Mouse (Mus musculus) kidney, postnatal 10 days (tissue): Measurements from ENCODE around the gene Rpain.
A peak's percentile ranks its signal among the peaks of the same experiment; 100 is the strongest.

ENCODE experiments used
- DNase-seq: peaks from one replicate; pipeline ENCODE4 v3.0.0; 2021; ENCODE audit warnings: mixed read lengths

Gene Rpain

GRCm38 (mm10) chr11:70969821-70970559 lies at the start of gene Rpain, which contains the start of gene Nup88:
Gene Rpain (plus strand): TSS chr11:70970213.
Gene Nup88 (minus strand): TSS chr11:70969973.
- DNase-seq: peak; percentile 95

GRCm38 (mm10) chr11:70931461-70931860 lies 38.6 kb upstream of the Rpain start:
- DNase-seq: no peak

- no peak for DNase-seq
Observed at GRCm38 (mm10) chr11:70935316-70935715, 34.7 kb upstream of the Rpain start.

- DNase-seq: no peak
Observed at GRCm38 (mm10) chr11:70942596-70942995, 27.4 kb upstream of the Rpain start.

- DNase-seq: no peak
Observed at GRCm38 (mm10) chr11:70943651-70944050, 26.4 kb upstream of the Rpain start.

- DNase-seq: no peak
Observed at GRCm38 (mm10) chr11:70944935-70945817, 24.8 kb upstream of the Rpain start.

DNA sequence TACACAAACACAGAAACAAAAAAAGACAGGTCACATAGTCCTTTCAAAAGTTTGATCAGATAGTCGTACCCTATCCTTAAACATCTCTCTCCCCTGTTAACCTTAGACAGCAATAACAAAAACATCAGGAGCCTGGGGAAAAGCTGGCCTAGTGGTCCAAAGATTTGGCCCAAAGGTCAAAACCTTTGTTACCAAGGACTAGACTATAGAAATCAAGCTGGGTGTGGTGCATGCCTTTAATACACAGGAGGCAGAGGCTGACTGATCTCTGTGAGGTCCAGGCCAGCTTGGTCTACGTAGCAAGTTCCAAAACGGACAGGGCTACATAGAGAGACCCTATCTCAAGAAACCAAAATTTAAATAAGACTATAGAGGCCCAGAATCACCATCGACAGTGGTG lies 15.3 kb upstream of the Rpain start:
- DNase-seq: no peak

DNA sequence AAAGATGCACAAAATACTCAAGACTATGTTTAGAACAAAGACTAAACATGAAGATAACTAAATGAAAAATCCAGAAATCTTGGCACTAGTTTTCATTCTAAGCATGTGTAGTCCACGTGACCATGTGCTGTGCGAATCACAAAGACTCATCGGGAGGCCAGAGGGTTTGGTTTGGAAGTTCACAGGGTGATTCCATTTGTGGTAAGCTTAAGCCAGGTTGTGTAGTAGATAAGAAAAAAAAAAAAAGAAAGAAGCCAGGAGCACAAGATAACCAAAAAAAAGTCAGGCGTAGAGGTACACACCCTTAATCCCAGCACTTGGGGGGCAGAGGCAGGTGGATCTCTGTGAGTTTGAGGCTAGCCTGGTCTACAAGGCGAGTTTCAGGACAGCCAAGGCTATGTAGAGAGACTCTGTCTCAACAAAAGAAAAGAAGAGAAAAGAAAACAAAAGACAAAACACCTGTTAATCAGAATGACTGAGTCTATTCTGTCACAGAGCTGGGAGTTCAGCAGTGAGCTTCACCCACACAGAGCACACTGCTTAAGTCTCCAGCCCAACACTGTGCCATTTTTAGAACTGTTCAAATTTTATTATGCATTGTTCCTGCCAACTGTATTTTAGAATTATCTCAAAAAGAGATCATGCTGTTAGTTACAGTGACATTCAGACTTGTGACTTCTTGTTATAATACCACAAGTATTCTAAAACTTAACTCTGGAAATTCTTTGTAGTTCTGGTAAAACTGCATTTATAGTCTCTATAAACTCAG lies 9.0 kb upstream of the Rpain start:
- no peak for DNase-seq

- DNase-seq: no peak
Observed at GRCm38 (mm10) chr11:70964222-70964907, 5.6 kb upstream of the Rpain start.

DNA sequence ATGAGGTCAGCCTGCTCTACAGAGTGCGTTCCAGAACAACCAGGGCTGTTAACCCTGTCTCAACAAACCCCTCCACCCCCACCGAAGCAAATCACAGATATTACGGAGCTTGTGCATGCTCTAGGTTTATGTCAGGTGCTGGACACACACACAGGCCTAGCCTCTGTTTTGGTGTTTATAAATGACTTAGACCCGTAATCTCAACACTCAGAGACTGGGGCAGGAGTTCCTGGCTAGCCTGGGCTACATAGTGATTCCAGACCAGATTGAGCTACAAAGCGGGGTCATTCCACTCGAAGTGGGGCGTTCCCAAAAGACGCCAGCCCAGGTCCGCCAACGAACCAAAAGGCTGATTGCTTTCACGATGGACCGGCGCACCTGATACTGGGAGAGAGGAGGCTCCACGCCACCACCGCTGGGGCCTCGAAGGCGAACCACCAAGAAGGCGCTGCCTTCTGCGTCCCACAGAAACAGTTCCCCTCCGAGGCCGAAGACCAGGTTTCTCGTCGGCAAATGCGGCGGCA lies 680 bp upstream of the Rpain start:
- no peak for DNase-seq

- no peak for DNase-seq
Observed at GRCm38 (mm10) chr11:70970560-70971540, 837 bp downstream of the Rpain start.

- no peak for DNase-seq
Observed at GRCm38 (mm10) chr11:70972586-70972985, 2.6 kb downstream of the Rpain start.

DNA sequence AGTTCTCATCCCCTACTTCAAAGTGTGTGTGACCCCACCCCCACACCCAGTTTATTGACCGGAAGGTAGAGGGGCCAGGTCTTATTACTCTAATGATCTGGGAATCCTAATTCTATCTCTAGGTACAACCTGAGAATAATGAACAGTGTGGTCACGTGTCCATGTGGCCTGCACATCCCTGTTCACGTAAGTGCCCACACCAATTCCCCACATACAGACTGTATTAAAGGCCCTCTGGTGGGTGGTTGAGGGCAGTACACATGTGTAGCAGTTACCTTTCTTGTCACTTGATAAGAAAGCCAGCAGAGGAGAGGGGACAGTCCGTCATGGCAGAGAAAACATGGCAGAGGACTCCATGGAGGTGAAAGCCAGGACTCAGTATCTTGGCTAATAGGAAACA lies 3.9 kb downstream of the Rpain start:
- no peak for DNase-seq

- DNase-seq: no peak
Observed at GRCm38 (mm10) chr11:70975193-70975592, 5.2 kb downstream of the Rpain start.

DNA sequence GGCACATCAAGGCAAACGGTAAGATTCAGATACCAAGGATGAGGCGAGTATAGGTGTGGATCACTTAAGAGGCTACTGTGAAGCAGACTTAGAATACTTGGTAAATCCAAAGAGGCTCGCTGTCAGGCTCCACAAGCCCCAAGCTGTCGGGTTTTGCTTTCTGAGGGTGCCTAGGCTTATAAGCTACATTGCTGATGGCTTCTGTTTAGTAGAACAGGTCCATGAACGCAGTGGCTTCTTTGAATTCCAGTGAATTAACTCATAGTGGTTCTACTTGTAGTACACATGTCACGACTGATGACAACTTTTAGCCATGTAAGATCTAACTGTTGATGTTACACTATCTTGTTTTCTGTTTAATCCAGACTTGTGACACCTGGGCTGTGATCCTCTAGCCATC lies 7.3 kb downstream of the Rpain start:
- no peak for DNase-seq

- DNase-seq: no peak
Observed at GRCm38 (mm10) chr11:70980232-70980631, 10.2 kb downstream of the Rpain start.

DNA sequence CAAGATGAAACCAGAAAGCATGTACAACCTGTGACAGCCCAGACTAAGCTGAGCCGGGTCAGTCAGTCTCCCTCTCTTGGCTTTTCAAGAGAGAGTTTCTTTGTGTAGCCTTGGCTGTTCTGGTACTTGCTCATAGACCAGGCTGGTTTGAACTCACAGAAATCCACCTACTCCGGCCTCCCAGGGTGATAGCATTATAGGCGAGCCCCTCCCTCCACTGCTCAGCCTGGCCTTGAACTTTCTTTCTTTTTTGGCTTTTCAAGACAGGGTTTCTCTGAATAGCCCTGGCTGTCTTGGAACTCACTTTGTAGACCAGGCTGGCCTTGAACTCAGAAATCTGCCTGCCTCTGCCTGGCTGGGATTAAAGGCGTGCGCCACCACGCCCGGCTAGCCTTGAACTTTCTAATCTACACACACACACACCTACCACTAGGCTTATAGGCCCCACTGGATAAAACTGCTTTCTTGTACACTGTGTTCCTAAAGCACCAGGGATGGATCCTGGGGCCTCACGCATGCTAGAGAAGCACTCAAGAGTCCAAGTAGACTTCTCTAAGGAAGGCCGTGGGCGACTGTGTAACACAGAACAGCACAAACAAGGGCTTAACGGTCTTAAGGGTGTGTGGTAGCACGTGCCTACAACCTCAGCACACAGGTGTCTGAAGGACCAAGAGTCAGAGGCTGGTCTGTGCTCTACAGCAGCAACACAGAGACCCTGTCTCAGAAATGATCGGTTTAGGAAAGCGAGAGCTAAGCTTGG lies 10.9 kb downstream of the Rpain start:
- DNase-seq: no peak

- DNase-seq: no peak
Observed at GRCm38 (mm10) chr11:70982030-70982429, 12.0 kb downstream of the Rpain start.

GRCm38 (mm10) chr11:70982557-70983228 lies 12.7 kb downstream of the Rpain start, which contains the start of gene C1qbp:
Gene C1qbp (minus strand): TSS chr11:70983026.
- DNase-seq: peak; percentile 98

DNA sequence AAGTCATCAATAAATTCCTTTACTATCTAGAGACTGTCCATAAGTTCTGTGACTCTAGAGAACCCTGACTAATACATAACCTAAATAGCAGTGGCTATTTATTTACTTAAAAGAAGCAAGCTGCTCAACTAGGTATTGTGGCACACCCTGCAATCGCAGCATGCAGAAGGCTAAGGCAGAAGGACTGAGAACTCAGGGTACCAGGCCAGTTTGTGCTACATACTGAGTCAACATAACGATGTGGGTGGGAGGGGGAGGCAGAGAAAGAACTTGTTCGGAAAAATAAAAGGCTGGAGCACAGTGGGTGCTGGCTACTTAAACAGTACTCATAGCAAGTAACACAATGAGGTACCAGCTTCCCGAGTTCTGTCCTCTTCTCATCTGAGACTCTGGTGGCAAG lies 31.2 kb downstream of the Rpain start:
- DNase-seq: no peak
